Mouse (Mus musculus) brain, adult 10 weeks (tissue): ENCODE data around the gene Pld6. TPM values are rescaled to one million over a fixed set of nuclear protein-coding genes. Genes with fewer than 3 reads are reported as not detected.

Source experiments
- polyA plus RNA-seq: library from polyadenylated mRNA; stranded (reverse); fragments of 350-450 nt; fragmentation: Illumina TruSeq; extraction: RNeasy Lipid Tissue Mini Kit (QIAGEN cat#74804); gene quantifications from one replicate; pipeline ENCODE4 v1.2.3, GENCODE M21; 2015; ENCODE audit warnings: low read depth, low replicate concordance

Gene Pld6
- polyA plus RNA-seq = 1.6 TPM

GRCm38 (mm10) chr11:59787199-59787781 lies at the start of gene Pld6:
Pld6 (minus strand) TSS chr11:59787645.

GRCm38 (mm10) chr11:59809670-59810474 lies 22.4 kb upstream of the Pld6 start, which contains the start of gene Flcn:
Flcn (minus strand) TSS chr11:59810016.

Other genes with a start within 250 kb of the Pld6 start
- gene Nlrp3, start 246.1 kb downstream of the Pld6 start, polyA plus RNA-seq = 0.51 TPM
- not detected for gene Olfr222, start 211.4 kb downstream of the Pld6 start, polyA plus RNA-seq
- not detected for gene Olfr223, start 194.4 kb downstream of the Pld6 start, polyA plus RNA-seq
- 149 TPM for gene Mprip, start 126.3 kb downstream of the Pld6 start, polyA plus RNA-seq
- 40.7 TPM for gene Flcn, start 22.4 kb upstream of the Pld6 start, polyA plus RNA-seq
- 75.2 TPM for gene Nt5m, start 51.8 kb upstream of the Pld6 start, polyA plus RNA-seq
- gene Cops3, start 52.2 kb upstream of the Pld6 start, polyA plus RNA-seq = 139 TPM
- 50.6 TPM for gene Med9, start 160.6 kb upstream of the Pld6 start, polyA plus RNA-seq
- 19.0 TPM for gene Rasd1, start 177.3 kb upstream of the Pld6 start, polyA plus RNA-seq